Mouse (Mus musculus): ENCODE data around the gene Ramp2. TPM values are rescaled to one million over a fixed set of nuclear protein-coding genes. Genes with fewer than 3 reads are reported as not detected.

Gene Ramp2
- polyA plus RNA-seq, 1 experiment from 2014 or later = 49.6 TPM

DNA sequence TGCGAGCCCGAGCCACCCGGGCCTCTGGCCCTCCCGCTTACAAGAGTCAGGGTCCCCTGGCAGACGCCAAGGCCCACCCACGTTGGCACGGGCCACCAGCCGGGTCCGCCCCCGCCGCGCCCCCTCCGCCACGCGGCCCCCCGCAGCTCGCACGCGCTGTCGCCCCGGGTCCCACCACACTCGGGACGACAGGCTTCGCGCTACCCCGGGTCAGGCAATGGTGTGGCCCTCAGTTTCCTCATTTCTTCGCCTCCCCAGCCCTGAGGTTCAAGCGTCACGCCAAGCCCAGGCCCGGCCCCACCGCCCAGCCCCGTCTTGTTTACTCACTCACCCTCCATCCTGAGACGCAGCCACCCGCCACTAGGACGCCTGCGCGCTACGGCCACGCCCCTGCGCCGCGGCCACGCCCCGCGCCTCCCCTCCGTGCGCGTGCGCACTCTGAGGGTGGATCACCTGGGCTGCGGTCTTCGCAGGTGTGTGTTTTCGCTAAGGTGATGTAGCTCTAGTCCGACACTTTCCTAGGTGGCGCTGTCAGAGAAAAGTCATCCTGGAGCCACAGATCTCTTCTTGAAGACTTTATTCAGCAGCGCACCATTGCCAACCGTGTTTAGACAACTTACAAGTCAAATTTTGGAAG, 19.6 kb upstream of the Ramp2 start, which contains the start of gene Ezh1:
Gene Ezh1 (minus strand): TSS at position 399 of the 637 bp plus-strand sequence.
- Histone ChIP-seq H3K9me3 (no peaks in the 10 kb centered on the region), H3K4me1 (peaks cover 28% of the 10 kb centered on the region), H3K4me2 (peak within 1 kb of the TSS; percentile 99), H3K27me3 (peaks cover 18% of the 10 kb centered on the region), H3K27ac (no peak within 1 kb of the TSS), H3K9ac (peak within 1 kb of the TSS; percentile 84), H3K36me3 (replicated peaks) (no peaks in the 10 kb centered on the region), H3K4me3 (replicated peaks) (peak within 1 kb of the TSS; percentile 81)
- ATAC-seq (ENCODE audit: low FRiP score) = peak; percentile 91
- under 1% methylated on average over 54 of the region's 56 CpGs for WGBS

DNA sequence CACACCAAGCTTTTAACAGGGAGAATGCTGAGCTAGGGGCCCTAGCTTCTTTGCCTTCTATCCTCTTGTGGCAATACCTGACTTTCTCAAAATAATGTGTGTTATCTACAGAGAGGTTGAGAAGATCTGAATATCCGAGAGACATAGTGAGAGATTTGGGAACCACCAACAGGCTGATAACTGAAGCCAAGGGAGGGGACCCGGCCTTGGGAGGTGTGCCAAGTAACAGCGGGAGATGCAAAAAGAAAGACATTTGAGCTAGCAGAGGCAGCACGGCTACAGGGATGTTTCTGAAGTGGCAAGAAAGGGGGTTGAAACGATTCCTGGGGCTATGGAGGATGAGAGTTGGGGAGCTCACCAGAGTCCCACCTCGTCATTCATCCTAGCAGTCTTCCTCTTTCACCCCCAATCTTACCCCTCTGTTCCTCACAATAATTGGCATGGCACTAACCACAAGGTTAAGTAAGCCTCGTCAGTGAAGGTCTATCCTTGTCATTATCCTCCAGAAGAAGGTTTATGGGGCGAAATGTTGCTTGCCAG, 16.4 kb upstream of the Ramp2 start:
- no peak overlapping the region for H3K27ac ChIP-seq
- peaks cover 19% of the 10 kb centered on the region for H3K27me3 ChIP-seq
- WGBS = 26% methylated on average over 8 of the region's 8 CpGs

DNA sequence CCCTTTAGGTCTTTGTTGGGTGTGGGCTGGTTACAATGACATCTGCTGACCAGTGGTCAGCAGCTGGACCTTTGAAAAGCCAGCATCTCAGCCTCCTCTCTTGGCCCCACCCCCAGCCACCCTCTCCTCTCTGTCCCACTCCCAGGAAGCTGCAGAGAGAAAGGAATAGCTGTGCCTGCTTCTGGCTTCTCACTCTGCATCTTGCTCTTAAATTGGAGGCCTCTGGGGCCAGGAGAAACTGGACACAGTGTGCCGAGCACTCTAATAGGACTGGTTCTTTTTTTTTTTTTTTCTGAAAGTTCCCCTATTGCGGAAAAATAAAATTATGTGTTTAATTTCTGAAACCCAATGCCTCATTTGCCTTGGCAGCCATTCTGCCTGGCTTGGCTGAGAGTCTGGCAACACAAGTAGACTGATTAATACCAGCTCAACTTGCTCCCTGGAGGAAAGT, 15.7 kb upstream of the Ramp2 start:
- no peak for ATAC-seq (ENCODE audit: low FRiP score)
- 40% methylated on average over 2 of the region's 2 CpGs for WGBS
- 0 out of 2 replicates have a peak overlapping the region, but pooled peaks have one; percentile 25 for H3K27ac ChIP-seq
- H3K4me3 ChIP-seq (replicated peaks) = no peak overlapping the region
- no peak overlapping the region for H3K4me2 ChIP-seq
- peaks cover 19% of the 10 kb centered on the region for H3K27me3 ChIP-seq
- no peaks in the 10 kb centered on the region for H3K36me3 ChIP-seq (replicated peaks)
- H3K9ac ChIP-seq = no peak overlapping the region
- H3K4me1 ChIP-seq = peaks cover 32% of the 10 kb centered on the region
- no peaks in the 10 kb centered on the region for H3K9me3 ChIP-seq

More for the DNA sequence above, 16.4 kb upstream of the Ramp2 start:
- H3K9me3 ChIP-seq = no peaks in the 10 kb centered on the region
- no peak overlapping the region for H3K9ac ChIP-seq
- H3K4me3 ChIP-seq (replicated peaks) = no peak overlapping the region
- no peaks in the 10 kb centered on the region for H3K36me3 ChIP-seq (replicated peaks)
- H3K4me2 ChIP-seq = no peak overlapping the region
- no peak for ATAC-seq (ENCODE audit: low FRiP score)
- peaks cover 32% of the 10 kb centered on the region for H3K4me1 ChIP-seq

DNA sequence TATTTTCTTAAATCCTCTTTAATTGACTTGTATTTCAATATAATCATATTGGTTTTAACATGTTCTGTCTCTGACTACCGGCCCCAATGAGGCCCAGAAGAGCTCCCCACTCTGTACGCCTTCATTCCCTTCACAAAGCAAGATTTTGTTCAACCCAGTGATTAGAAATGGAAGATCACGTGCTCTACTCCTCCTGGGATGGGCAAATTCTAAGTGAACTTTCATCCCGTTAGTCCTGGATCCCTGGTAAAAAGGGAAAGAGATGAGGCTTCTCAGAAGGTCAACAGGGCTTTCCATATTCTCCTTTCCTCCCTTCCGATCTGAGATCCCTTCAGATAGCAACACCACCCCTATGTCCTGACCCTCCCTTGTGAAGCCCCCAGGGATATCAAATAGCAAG, 15.3 kb upstream of the Ramp2 start:
- Histone ChIP-seq H3K4me1 (peaks cover 28% of the 10 kb centered on the region), H3K36me3 (replicated peaks) (no peaks in the 10 kb centered on the region), H3K27ac (0 out of 2 replicates have a peak overlapping the region, but pooled peaks have one; percentile 25), H3K9me3 (no peaks in the 10 kb centered on the region), H3K27me3 (peaks cover 15% of the 10 kb centered on the region), H3K4me3 (replicated peaks) (no peak overlapping the region), H3K4me2 (no peak overlapping the region), H3K9ac (no peak overlapping the region)
- WGBS = 13% methylated on average over 5 of the region's 5 CpGs
- no peak for ATAC-seq (ENCODE audit: low FRiP score)

DNA sequence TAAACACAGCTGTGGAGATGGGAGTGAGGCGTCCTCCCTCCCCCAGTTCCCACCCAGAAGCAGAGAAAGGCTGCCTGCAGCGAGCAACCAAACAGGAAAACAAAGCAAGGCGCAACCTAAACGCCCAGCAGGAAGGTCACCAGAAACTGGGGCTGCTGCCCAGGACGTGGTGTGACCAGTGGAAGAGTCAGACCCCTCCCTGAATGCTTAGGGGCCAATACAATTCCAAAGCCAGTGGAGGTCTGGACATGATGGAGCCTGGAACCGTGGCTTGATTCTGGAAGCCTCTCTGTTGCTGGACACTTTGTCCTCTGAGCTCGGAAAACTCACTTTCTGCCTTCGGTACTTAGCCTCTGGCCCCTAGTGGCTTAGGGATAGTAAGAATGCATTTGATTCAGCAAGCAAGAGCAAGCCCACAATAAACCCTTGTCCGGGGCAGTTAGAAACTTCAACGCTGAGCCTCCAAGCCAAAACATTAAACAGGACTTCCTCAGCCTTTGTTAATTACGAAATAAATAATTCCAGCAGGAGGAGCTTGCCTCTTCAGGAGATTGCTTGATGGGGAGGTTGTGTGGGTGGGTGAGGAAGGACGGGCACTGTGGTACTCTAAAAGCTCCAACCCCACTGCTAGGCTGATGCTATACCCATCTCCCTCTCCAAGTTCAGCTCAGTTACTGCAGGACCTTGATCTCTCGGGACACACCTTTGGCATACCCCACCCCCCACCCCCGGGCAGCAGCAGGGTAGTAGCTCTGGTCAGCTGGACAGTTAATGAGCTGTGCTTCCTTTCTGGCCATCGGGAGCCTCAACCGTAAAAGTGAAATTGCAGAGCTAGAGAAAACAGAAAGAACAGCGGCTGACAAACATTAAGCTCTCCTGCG, 14.6 kb upstream of the Ramp2 start:
- Histone ChIP-seq H3K4me1 (peaks cover 23% of the 10 kb centered on the region), H3K4me3 (replicated peaks) (no peak overlapping the region), H3K4me2 (peak overlapping the region; percentile 8; the same call in 1 of the 2 replicates), H3K36me3 (replicated peaks) (no peaks in the 10 kb centered on the region), H3K9ac (no peak overlapping the region), H3K27ac (0 out of 2 replicates have a peak overlapping the region, but pooled peaks have one; percentile 25), H3K27me3 (peaks cover 15% of the 10 kb centered on the region), H3K9me3 (no peaks in the 10 kb centered on the region)
- ATAC-seq (ENCODE audit: low FRiP score) = no peak
- WGBS = 13% methylated on average over 18 of the region's 18 CpGs

DNA sequence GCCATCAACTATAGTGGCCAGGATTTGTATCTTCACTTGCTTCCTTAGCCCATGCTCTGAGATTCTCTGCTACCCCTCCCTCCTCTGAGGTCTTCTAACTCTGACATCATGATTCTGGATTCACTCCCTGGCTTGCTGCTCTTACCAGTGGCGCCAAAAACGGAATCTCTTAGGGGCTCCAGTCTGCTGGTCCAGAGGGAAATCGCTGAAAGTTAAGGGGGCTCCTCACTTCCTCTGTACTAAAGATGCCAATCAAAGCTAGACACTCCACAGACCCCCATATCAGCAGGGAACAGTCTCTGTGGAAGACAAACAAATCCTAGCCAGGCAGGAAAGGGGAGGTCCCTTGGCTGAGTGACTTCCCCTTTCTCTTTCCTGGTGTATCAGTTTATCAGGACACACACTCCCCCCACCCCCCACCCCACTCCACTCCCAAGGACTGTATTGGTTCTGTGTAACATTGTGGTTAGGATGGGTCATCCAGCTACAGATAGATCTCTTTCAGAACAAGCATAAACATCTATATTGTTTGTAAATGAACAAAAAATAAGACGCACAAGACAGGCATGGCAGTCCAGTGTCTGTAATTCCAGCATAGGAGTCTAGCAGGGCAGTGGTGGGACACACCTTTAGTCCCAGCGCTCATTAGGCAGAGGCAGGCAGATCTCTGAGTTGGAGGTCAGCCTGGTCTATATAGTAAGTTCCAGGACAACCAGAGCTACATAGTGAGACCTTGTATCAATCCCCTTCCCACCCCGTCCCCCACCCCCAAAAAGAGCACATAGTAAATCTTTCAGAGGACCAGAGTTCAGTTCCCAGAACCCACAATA, 13.6 kb upstream of the Ramp2 start:
- no peak for ATAC-seq (ENCODE audit: low FRiP score)
- no peak overlapping the region for H3K4me3 ChIP-seq (replicated peaks)
- peaks cover 20% of the 10 kb centered on the region for H3K4me1 ChIP-seq
- 62% methylated on average over 6 of the region's 6 CpGs for WGBS
- no peak overlapping the region for H3K27ac ChIP-seq
- no peaks in the 10 kb centered on the region for H3K36me3 ChIP-seq (replicated peaks)
- H3K27me3 ChIP-seq = peaks cover 15% of the 10 kb centered on the region
- no peaks in the 10 kb centered on the region for H3K9me3 ChIP-seq
- no peak overlapping the region for H3K4me2 ChIP-seq
- no peak overlapping the region for H3K9ac ChIP-seq

DNA sequence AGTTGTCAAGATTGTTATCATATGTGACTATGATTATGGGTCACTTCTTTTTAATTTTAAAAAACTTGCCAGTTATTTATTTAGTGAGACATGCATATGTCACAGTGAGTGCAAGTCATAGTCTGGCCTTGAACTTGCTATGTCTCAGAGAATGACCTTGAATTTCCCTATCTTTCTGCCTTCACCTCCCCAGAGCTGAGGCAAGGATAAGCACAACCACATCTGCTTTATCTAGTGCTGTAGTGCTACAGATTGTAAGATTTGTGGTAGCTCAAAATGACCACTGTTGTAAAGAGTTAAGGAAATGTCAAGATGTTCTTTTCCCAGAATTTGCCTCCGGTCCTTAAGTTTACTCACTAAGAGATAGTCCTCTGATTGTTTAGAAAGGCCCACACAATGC, 12.6 kb upstream of the Ramp2 start:
- no peaks in the 10 kb centered on the region for H3K9me3 ChIP-seq
- no peak overlapping the region for H3K9ac ChIP-seq
- H3K4me1 ChIP-seq = peaks cover 20% of the 10 kb centered on the region
- WGBS = 97% methylated on average over 1 of the region's 1 CpGs
- H3K27me3 ChIP-seq = peaks cover 6% of the 10 kb centered on the region
- no peaks in the 10 kb centered on the region for H3K36me3 ChIP-seq (replicated peaks)
- H3K4me2 ChIP-seq = no peak overlapping the region
- H3K27ac ChIP-seq = no peak overlapping the region
- H3K4me3 ChIP-seq (replicated peaks) = no peak overlapping the region
- no peak for ATAC-seq (ENCODE audit: low FRiP score)

DNA sequence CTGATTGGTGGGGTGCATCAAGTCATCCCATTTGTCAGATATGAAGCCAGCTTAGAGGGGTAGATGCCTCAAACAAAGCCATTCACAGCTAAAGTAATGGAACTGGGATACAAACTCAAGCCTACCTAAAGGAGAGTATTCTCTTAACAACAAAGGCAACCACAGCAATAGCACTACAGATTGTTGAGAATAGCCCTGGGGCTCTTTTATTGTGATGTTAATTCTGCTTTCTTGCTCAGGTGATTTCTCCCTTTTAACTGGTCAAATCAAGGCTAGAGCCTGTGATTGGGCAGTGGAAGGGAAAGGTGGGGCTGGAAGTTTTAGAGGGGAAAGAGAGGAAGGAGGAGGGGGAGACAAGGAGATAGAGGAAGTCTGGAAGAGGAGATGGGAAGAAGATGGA, 11.7 kb upstream of the Ramp2 start:
- Histone ChIP-seq H3K9me3 (no peaks in the 10 kb centered on the region), H3K9ac (no peak overlapping the region), H3K4me3 (replicated peaks) (no peak overlapping the region), H3K36me3 (replicated peaks) (no peaks in the 10 kb centered on the region), H3K4me1 (peaks cover 20% of the 10 kb centered on the region), H3K27ac (no peak overlapping the region), H3K4me2 (no peak overlapping the region), H3K27me3 (peaks cover 6% of the 10 kb centered on the region)
- no peak for ATAC-seq (ENCODE audit: low FRiP score)

DNA sequence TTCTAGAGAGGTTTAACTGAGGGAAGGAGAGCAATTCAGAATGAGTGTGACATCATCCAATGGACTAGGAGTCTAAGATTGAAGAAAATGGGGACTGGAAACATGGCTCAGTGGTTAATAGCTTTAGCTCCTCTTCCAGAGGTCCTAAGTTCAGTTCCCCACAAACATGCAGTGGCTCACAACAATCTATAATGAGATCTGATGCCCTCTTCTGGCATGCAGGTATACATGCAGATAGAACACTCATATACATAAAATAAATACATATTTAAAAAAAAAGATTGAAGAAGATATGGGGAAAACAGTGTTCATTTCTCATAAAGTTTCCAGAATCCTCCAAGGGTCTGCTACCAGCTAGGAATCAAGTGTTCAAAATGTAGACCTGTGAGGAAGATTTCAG, 10.4 kb upstream of the Ramp2 start:
- no peaks in the 10 kb centered on the region for H3K36me3 ChIP-seq (replicated peaks)
- no peak overlapping the region for H3K9ac ChIP-seq
- ATAC-seq (ENCODE audit: low FRiP score) = no peak
- H3K27ac ChIP-seq = no peak overlapping the region
- H3K9me3 ChIP-seq = no peaks in the 10 kb centered on the region
- no peak overlapping the region for H3K4me3 ChIP-seq (replicated peaks)
- H3K4me1 ChIP-seq = peaks cover 12% of the 10 kb centered on the region
- no peak overlapping the region for H3K4me2 ChIP-seq
- H3K27me3 ChIP-seq = peaks cover 6% of the 10 kb centered on the region; the same call in 1 of the 2 replicates

DNA sequence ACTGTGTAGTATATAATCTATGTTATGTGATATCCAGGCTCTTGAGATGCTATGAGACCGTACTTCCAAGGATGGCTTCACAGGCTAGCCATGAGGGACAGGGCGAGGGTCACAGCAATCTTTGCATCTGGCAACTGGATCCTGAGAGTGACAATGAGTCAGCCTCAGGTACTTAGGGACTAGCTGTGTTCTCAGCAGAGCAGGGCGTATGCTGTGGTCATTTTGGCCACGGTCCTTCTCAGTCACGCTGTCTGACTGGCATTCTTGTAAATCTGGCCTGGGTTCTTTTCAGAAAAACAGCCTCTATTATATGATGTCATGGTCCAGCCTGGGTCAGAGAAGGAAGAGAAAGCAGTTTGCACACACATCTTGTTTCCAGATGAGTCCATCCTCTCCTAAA, 9.0 kb upstream of the Ramp2 start:
- no peak overlapping the region for H3K4me2 ChIP-seq
- no peak for ATAC-seq (ENCODE audit: low FRiP score)
- H3K27ac ChIP-seq = no peak overlapping the region
- no peak overlapping the region for H3K9ac ChIP-seq
- H3K4me1 ChIP-seq = no peaks in the 10 kb centered on the region
- no peaks in the 10 kb centered on the region for H3K27me3 ChIP-seq
- no peaks in the 10 kb centered on the region for H3K36me3 ChIP-seq (replicated peaks)
- WGBS = 92% methylated on average over 5 of the region's 5 CpGs
- H3K9me3 ChIP-seq = no peaks in the 10 kb centered on the region
- H3K4me3 ChIP-seq (replicated peaks) = no peak overlapping the region

DNA sequence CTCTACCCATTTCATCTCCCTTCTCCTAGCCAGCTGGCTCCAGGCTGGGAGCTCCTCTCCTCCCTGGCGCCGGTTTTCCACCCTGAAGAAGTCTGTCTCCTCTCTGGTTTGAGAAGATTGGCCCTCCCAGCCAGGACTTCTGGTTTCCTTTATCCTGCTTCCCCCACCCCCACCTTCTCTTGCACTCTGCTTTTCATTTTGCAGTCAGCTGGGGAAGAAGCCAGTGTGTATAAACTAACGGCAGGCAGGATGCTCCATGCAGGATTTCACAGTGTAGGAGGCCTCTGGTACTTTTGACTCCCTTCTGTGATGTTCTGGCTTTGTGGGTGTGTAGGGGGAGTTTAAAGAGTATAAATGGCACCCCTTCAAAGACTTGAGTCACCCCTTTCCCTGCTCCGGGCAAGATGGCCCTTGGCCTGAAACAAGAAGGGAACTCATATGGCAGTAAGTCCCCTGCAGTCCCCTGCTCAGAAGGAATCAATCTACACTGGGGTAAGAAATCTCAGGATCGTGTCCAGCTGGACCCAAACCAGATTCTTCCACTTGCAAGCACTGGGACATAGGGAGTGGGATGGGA, 7.7 kb upstream of the Ramp2 start:
- Histone ChIP-seq H3K4me3 (replicated peaks) (no peak overlapping the region), H3K4me1 (no peaks in the 10 kb centered on the region), H3K27ac (no peak overlapping the region), H3K36me3 (replicated peaks) (no peaks in the 10 kb centered on the region), H3K27me3 (0 out of 2 replicates have a peak, but pooled peaks cover 5% of the 10 kb centered on the region), H3K9ac (no peak overlapping the region), H3K4me2 (no peak overlapping the region), H3K9me3 (no peaks in the 10 kb centered on the region)
- ATAC-seq (ENCODE audit: low FRiP score) = no peak
- WGBS = 57% methylated on average over 5 of the region's 5 CpGs
